Mouse (Mus musculus): ENCODE measurements around the gene Lexm.

Lexm gene

DNA sequence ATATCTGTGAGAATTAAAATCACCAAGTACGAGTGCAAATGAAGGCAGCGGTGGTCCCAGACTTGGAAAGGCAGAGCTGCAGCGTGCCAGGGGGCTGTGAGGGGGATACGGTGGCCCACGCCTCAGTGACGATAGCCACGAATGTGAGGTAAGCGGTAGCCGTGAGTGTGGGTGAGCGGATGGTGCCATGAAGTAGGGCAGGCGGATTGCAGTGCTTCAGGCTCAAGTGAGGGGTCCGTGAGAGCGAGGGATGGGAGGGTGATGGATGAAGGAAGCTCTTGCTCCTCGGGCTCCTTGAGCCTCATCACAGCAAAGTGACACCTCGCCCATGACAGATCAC, 35.2 kb downstream of the Lexm start:
- no peak for DNase-seq (ENCODE audit: low read depth)

DNA sequence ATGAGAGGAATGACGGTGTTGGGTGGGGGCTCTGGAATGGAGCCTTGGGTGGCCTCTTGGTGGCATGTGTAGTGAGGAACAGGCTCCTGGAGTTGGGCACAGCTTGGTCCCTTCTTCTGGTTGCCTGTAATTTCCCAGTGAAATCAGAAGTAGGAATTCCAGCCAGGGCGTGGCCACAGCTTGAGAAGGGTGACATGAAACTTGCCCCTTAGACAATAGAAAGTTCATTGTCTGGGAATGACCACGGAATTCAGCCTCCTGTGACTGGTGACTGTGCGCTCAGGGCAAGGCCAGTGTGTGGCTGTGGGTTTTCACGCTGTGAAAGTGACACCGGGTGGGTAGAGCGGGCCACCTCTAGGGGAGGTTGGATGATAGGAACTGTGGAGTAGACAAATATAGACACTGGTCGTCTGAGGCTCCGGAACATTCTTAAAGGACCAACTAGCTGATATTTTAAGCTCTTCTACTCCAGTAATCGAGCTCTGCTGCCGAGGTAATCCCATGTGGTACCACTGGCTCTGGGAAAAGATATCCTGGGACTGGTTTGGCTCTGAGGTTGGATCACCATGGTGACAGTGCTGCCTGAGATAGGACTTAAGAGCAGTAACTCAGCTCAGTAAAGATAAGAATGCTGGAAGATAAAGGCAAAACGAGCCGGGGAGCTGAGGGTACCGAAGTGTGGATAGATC, 35.7 kb downstream of the Lexm start:
- no peak for DNase-seq (ENCODE audit: low read depth)

DNA sequence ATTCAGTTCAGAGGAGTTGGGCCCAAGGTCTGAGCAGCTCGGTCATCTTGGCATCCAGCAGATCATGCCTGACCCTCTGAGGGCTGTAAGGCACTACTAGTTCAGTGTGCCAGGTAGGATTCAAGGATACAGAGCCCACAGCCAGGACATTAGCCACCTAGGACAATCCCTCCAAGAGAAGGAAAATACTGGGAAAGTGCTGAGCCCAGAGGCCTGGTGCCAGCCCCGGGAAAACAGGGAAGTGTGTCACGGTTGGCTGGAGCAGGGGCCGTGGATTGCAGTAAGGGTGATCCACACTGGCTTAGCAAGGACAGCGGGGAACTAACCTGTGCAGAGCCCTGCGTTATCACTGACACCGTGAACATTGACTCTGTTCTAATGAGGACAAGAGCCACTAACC, 39.5 kb downstream of the Lexm start:
- DNase-seq (ENCODE audit: low read depth) = no peak

DNA sequence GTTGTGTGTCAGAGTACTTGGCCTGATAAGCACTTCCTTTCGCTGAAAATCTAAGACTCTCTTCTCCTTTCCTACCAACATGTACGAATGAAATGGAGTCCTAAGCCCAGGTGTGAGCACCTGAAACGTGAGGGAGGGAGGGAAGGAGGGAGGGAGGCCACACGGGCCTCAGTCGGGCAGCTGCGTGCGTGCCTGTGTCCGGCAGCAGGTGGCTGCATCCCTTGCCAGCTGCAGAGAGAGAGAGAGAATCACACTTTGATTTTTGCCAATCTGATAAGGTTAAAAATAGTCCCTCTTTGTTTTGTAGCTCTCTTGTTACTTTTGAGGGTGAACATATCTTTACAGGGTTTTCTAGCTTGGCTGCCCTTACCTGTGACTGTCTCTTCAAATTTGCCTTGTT, 42.0 kb downstream of the Lexm start:
- no peak for DNase-seq (ENCODE audit: low read depth)

DNA sequence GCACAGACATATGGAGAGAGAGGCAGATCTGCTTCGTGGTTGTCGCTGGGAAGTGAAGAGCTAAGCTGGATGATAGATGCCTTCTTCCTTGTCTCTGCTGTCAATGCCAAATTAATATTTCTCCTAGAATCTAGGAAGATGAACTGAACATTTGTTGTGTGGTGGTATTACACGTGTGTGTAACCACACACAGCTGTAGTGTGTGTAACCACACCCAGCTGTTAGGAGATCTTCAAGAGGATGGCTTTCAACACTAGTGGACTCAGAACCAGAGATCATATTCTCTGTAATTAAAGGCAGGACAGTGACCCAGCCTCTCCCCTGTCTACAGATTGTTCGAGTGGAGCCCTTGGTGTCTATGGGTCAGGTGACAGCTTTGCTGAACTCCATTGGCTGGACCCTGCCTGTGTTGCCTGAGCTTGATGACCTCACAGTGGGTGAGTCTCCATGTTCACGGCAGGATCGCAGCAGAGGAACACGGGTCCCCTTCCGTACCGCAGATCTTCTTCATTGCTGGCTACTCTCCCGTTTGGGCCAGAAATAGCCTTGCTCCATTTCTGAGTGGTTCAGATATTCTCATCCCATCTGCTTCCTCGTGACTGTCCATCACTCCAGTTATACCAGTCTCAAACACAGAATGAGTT, 45.8 kb downstream of the Lexm start:
- no peak for DNase-seq (ENCODE audit: low read depth)

DNA sequence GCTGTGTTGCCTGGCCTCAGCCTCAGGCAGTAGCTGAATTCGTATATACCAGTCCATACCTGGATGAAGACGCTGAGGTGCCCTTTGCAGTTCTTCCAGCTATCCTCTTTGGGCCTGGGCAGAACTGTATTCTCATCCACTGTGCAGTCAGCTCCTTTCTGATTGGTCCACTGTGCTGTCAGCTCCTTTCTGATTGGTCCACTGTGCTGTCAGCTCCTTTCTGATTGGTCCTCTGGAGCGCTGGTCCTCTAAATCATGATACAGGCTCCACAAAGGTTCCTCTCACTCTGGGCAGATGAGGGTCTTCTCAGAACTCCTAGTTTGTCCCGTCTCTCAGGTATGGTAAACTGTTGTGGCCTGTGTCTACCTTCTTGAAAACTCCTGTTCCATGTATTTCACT, 47.4 kb downstream of the Lexm start:
- peak; percentile 45 for DNase-seq (ENCODE audit: low read depth)

DNA sequence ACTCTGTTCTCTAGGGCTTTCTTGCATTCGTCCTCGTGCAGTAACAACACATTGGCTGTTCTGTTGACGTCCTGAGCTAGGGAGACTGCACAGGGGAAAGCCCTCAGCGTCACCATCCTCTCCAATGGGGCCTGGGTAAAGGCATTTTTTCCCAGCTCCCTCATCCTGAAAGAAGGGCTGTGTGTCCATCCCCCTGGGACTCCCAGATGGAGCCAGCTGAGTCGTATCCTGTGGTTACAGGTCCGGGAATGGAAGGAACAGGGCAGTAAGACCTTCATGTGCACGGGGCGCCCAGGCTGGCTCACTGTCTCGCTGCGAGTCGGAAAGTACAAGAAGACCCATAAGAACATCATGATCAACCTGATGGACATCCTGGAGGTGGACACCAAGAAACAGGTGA, 52.9 kb downstream of the Lexm start:
- no peak for DNase-seq (ENCODE audit: low read depth)

DNA sequence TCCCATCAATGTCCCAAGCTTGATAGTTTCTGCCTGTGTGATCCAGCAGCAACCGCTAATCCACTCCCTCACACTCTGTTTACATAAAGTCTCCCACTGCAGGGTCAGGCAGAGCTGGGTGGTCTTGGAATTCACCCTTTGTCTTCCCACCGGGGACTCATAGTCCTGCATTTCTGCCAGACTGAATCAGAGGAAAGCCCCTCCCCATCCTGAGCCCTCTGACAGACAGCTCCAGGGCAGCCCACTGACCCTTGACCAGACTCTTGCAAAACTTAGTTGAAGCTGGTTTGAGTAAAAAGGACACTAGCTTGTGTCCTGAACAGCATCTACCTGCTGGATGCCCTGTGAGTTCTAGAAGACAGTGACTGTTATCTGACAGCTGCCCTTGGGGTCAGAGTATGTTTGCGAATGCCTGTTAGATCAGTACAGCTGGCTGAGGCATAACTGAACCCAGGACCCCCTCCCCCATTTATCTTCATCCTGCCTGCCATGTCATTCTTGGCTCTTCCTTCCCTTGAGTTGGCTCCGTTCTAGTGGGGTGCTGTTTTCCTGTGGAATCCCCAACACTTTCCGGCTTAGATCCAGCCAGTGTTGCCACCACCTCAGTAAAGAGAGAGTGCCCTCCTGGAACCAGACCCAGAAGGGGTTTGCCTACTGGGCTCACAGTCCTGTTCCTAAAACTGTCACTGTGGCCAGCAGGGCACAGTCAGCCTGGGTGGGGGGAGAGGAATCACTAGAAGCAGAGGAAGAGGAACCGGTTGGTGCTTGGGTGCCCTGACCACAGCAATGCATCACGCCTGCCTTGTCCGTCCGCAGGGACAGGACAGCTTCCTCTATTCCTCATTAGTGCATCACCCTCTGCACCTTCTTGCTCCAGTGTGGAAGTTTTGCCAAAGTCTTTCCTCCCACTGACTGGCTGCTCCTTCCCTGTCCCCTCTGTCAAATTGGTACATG, 53.9 kb downstream of the Lexm start:
- peak; percentile 74 for DNase-seq (ENCODE audit: low read depth)

DNA sequence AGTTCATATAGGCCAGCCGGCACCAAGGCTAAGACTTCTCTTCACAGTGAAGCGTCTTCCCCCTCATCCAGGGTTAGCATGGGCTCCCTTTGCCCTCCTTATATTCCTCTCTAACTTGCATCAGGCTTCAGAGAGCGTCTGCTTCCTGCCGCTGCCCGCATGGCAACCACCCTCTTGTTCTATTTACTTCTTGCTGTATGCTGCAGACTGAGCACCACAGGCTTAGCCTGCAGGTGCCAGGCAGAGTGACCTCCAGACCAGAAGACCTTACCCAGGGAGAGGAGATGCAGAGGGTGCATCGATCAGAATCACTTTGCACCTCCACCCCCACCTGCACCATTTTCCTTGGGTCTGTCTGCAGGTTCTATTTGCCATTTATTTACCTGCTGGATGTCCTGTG, 55.0 kb downstream of the Lexm start:
- DNase-seq (ENCODE audit: low read depth) = peak; percentile 42

DNA sequence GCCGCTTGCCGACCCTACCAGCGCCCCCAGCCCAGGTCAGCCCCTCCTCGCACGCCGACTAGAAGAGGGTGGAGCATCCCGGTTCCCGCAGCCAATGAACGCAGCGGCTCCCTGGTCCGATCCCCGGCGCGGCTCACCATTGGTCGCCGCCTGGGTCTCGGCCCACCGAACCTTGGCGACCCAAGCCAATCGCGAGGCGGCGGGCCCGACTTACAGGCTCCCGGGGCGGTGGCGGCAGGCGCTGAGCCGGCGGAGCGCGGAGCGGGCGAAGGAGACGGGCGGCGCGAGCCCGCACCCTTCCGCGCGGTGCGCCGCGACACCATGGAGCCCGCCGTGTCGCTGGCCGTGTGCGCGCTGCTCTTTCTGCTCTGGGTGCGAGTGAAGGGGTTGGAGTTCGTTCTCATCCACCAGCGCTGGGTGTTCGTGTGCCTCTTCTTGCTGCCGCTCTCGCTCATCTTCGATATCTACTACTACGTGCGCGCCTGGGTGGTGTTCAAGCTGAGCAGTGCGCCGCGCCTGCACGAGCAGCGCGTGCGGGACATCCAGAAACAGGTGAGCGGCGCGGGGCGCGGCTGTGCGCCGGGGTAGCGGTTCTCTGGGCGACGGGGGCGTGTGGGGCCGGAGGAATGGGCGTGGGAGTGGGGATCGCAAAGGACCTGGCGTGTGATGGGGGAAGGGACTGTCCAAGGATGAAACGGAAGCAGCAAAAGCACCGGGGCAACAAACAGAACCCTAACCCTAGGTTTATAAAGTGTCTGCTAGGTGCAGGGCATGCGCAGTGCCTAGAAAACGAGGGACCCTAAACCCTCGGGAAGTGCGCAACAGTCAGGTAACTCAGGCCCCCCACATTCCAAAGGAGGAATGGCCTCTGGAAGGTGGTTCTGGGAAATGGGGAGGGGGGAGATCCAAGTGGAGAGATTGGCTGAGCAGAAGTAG, 55.9 kb downstream of the Lexm start, which contains the start of gene Dhcr24:
Gene Dhcr24 (plus strand): TSS at position 193 of the 936 bp plus-strand sequence.
- peak; percentile 90 for DNase-seq (ENCODE audit: low read depth)

DNA sequence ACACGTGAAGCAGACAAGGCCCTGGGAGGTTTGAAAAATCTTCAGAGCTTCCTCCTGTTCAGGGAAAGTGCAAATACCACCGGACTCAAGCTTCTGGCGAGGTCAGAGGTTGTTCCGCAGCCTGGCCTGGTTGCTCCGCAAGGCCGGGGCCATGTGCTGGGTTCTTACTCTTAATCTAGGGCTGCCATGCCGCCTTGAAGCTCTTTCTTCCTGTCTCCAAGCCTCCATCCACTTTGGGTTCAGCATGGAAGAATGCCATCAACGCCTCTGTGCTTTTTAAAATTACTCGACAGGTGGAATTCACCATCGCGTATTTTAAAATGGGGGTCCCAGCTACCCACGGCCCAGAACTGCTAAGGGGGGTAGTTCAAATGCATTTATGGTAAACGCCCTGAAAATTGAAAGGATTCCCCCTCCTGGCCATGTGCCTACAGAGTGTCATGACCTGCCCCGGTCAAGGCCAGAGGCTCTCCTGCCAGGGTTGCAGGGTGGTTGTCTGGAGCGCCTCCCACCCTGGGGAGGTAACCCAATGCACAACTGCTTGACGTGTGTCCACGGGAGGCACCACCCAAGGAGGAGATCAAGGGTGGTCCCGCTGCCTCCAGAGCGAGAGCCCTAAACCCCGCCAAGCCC, 56.7 kb downstream of the Lexm start:
- DNase-seq (ENCODE audit: low read depth) = no peak

DNA sequence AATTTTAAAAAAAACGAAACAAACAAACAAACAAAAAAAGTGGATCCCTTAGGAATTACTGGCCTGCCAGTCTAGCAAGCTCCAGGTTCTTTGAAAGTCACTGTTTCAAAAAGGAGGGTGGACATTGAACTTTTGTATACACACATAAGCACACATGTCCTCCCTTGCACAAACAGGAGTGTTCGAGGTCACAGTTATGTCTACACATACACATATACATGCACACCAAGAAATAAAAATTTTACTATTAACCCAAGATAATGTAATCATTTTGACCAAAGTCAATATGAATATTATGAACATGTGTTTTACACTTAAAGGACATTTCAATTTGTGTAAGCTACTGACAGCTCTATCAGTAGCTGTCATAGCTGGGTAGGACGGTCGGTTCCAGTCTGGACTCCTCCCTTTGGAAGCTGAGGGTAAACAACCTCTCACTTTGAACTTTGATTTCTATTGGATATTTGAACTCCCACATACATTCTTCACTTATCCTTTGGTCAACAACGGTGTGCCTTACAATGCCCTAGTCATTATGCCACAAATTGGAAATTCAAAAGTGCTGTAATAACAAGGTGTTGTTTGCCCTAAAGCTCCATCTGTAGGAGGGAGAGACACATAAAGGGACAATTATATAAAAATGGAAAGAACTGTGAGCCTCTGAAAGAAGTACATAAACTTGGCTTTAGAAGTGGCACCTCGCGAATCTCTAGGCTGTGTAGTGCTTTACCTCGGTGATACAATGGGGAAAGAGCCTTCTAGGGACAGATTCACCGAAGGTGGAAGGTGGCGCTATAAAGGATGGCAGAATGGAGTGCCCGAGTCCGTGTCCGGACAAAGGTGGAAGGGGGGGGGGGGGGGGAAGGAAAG, 57.5 kb downstream of the Lexm start:
- no peak for DNase-seq (ENCODE audit: low read depth)

DNA sequence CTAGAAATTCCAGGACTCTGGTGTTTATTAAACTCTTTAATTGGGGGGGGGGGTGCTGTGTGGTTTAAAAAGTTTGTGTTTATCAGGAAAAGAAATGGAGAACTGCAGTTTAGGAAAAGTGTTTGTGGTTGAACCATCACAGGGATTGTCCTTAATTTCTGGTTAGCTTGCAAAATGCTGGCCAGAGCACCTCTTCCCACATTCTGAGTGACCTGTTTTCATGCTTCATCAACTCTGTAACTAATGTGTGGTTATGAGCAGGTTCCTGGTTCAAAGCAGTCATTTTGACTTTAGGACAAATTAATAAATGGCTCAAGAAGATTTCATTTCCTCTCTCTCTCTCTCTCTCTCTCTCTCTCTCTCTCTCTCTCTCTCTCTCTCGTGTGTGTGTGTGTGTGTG, 59.1 kb downstream of the Lexm start:
- no peak for DNase-seq (ENCODE audit: low read depth)

DNA sequence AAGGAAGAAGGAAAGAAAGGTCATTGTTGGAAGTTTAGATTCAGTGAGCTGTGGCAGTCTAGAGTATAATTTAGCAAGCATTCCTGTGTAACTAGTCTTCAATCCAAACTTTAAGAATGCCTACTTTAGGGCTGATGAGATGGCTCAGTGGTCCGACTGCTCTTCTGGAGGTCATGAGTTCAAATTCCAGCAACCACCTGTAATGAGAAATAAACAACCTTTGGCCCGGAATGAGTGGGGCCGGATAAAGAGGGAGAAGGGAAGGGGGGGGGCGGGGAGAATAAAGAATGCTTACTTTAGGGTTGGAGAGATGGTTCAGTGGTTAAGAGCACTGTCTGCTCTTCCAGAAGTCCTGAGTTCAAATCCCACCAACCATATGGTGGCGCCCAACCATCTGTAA, 59.8 kb downstream of the Lexm start:
- DNase-seq (ENCODE audit: low read depth) = no peak

DNA sequence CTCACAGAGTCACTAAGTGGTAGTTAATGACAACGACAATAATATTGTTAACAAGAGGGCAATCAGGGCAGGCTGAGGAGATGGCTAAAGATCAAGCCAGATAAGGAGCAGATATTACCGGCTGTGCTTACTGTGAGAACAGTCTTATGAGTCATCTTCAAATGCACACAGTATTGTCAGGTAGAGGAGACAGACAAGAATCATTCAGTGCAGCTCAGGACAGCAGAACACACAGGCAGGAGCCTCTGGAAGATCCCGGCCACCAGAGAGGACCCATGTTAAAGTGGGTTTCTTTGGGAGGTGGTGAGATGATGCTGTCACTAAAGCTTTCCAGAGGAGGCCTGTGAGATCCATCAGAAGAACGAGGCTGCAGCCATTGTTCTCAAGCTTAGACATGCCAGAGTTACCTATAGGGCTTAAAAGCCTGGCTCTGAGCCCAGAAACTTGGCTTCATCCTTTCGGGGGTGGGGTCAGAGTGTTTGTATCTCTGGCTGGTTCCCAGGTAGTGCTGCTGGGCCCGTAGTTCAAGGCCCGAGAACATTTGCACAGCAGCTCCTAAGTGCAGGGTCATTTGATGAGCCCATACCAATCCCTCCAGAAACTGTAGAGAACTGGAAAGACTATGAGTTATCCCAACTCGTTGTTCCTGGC, 66.4 kb downstream of the Lexm start:
- DNase-seq (ENCODE audit: low read depth) = no peak

DNA sequence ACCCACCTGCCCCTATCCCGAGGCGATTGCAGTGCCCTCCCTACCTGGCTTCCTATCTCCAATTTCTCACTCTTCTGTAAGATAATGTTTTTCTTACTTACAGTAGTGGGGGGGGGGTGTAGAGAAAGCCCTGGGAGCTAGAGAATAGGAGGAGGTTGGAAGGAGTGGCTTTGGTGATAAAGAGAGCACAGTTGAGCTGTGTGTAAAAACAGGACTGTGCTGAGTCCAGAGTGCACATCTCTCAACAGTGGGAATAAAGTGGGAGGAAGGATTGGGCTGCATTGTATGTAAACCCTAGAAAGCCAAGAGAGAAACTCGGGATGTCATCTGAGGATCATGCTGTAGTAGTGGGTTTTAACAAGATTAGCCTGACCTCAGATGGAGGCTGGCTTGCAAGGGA, 68.9 kb downstream of the Lexm start:
- no peak for DNase-seq (ENCODE audit: low read depth)

DNA sequence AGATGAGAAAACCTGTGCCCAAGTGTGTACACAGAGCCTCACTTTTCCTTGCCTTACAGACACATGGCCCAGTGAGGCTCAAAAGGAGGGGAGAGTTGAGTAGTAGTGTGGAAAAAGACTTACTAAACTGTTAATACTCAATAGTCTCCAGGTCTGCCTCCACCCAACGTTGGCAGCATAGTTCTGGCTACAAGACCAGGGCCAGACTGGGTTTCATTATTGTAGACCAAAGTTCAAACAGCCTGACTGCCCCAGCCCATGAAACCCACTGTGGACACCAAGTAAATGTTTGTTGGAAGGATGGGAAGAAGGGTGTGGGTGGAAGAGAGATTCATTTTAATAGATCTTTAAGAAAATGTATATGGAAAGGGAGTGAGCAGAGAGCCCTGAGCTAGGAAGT, 70.1 kb downstream of the Lexm start:
- DNase-seq (ENCODE audit: low read depth) = no peak

DNA sequence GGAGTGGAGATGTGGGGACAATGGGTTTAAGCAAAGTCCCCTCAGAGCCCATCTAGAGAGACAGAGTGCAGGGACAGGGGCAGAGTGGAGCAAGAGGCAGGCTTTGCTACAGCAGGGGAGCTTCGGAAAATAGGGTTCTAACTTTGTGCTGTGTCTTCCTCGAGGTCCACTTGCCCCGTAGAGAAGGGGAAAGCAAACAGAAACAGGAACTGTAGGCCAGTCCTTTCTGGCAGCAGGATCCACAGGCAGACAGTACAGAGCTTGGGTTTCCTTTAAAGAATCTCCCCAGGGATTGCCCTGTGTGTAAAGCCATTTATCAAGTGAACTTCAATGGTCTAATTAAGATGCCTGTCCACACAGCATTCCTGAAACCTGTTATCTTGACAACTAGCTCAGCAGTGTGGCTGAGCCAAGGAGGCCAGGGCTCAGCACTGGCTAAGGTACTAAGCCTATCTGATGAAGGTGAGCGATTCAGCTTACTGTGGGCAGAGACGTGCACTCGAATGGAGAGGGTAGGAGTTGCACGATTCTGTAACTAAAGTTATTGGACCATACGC, 71.1 kb downstream of the Lexm start:
- DNase-seq (ENCODE audit: low read depth) = no peak

DNA sequence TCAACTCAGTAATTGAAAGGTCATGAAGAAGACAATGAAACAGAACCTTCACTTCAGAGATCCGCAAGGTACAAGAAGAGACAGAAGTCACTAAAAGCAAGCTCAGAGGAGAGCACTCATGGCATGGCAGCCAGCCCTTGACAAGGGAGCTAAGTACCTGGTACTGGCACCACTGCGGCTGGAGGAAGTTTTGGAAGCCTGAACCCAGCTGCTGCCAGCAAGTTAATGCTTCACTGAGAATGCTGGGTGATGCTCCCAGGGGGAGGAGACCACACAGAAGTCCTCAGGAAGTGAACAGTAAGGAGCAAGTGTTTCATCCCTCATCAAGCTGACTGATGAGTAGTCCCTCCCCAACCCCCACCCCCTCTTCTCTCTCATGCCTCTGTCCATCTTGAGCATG, 74.8 kb downstream of the Lexm start:
- no peak for DNase-seq (ENCODE audit: low read depth)

DNA sequence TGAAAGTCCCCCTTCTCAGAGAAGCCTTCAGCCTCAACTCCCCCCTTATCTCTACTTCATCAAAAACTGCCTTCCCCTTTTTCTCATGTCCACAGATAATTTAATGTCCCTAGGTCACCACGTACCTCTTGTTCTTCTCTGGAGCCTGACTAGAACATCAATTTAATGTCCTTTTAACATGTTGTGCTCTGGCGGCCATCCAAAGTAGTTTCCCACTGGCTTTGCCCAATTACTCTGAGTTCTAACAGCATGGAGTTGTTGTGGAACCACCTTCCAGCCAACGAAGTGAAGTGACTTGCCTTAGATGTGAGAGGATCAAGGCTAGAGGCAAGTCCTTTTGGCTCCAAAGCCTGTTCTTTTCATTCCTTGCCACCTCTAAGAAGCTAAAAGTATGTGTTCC, 75.5 kb downstream of the Lexm start:
- DNase-seq (ENCODE audit: low read depth) = no peak
